Mouse (Mus musculus) hindbrain, embryonic 15.5 days (tissue): ENCODE measurements around the gene Erbb2. TPM values are rescaled to one million over a fixed set of nuclear protein-coding genes. Genes with fewer than 3 reads are reported as not detected.

Experiments
- ATAC-seq: fragments of 200-750 bp; cut with Nextera tagmentation; 2 replicates; pipeline ENCODE4 v1.8.0; 2017; ENCODE audit warnings: low read depth, moderate number of reproducible peaks, moderate TSS enrichment; ENCODE audit not compliant: low FRiP score
- H3K27ac ChIP-seq: fragments of 300-500 bp; sonication (generic); replicated peaks from 2 replicates; pipeline ENCODE4 v1.5.1; 2015; ENCODE audit warnings: mild to moderate bottlenecking, inconsistent platforms
- H3K27me3 ChIP-seq: fragments of 300-500 bp; sonication (generic); 2 replicates; pipeline ENCODE4 v1.6.1; 2015; ENCODE audit warnings: control low read depth, inconsistent platforms
- H3K36me3 ChIP-seq: fragments of 300-500 bp; sonication (generic); 2 replicates; pipeline ENCODE4 v1.6.1; 2015; ENCODE audit warnings: control low read depth, inconsistent platforms
- H3K4me1 ChIP-seq: fragments of 300-500 bp; sonication (generic); replicated peaks from 2 replicates; pipeline ENCODE4 v1.6.1; 2015; ENCODE audit warnings: control low read depth, inconsistent platforms
- H3K4me2 ChIP-seq: fragments of 300-500 bp; sonication (generic); 2 replicates; pipeline ENCODE4 v1.6.1; 2015; ENCODE audit warnings: moderate library complexity, mild to moderate bottlenecking, inconsistent platforms
- H3K4me3 ChIP-seq: fragments of 300-500 bp; sonication (generic); 2 replicates; pipeline ENCODE4 v1.5.1; 2015; ENCODE audit warnings: mild to moderate bottlenecking, inconsistent platforms
- H3K9ac ChIP-seq: fragments of 300-500 bp; sonication (generic); 2 replicates; pipeline ENCODE4 v1.6.1; 2015; ENCODE audit warnings: inconsistent platforms
- H3K9me3 ChIP-seq: fragments of 300-500 bp; sonication (generic); 2 replicates; pipeline ENCODE4 v1.6.1; 2016; ENCODE audit warnings: control low read depth, inconsistent platforms
- WGBS: fragments of 180-500 bp; shearing (Covaris S2); methylation state at CpG from one replicate; pipeline ENCODE4 v1.1.7; 2015; 5-methylcytosine and 5-hydroxymethylcytosine counted together
- polyA plus RNA-seq: library from polyadenylated mRNA; unstranded; fragments of >200 nt; fragmentation: Nextera tagmentation; extraction: Ambion mirVana; gene quantifications from 2 replicates; pipeline ENCODE4 v1.2.1, GENCODE M21; 2015

The Erbb2 gene
- polyA plus RNA-seq, 1 experiment from 2014 or later = 9.0 TPM

- no peak for ATAC-seq
- Histone ChIP-seq H3K9ac (no peak overlapping the region), H3K27me3 (peaks cover 15% of the 10 kb centered on the region), H3K36me3 (no peaks in the 10 kb centered on the region), H3K4me1 (no peaks in the 10 kb centered on the region), H3K4me3 (no peak overlapping the region), H3K4me2 (no peak overlapping the region), H3K27ac (no peak overlapping the region), H3K9me3 (no peaks in the 10 kb centered on the region)
- WGBS = 77% methylated on average over 6 of the region's 6 CpGs
Measured at GRCm38 (mm10) chr11:98406621-98407020, 5.6 kb upstream of the Erbb2 start.

GRCm38 (mm10) chr11:98408872-98409271, 3.4 kb upstream of the Erbb2 start:
- H3K27me3 ChIP-seq = peaks cover 29% of the 10 kb centered on the region
- no peaks in the 10 kb centered on the region for H3K36me3 ChIP-seq
- no peak overlapping the region for H3K9ac ChIP-seq
- 0 out of 2 replicates have a peak overlapping the region, but pooled peaks have one; percentile 51 for H3K27ac ChIP-seq
- 32% methylated on average over 8 of the region's 8 CpGs for WGBS
- H3K9me3 ChIP-seq = no peaks in the 10 kb centered on the region
- H3K4me2 ChIP-seq = 0 out of 2 replicates have a peak overlapping the region, but pooled peaks have one; percentile 13
- no peak overlapping the region for H3K4me3 ChIP-seq
- peak; percentile 17; the same call in 1 of the 2 replicates for ATAC-seq
- H3K4me1 ChIP-seq = peaks cover 19% of the 10 kb centered on the region

- peak; percentile 56; the same call in 1 of the 2 replicates for ATAC-seq
- Histone ChIP-seq H3K36me3 (no peaks in the 10 kb centered on the region), H3K9me3 (no peaks in the 10 kb centered on the region), H3K27ac (no peak overlapping the region), H3K27me3 (peaks cover 32% of the 10 kb centered on the region), H3K4me2 (peak overlapping the region; percentile 13; the same call in 1 of the 2 replicates), H3K9ac (no peak overlapping the region), H3K4me1 (peaks cover 23% of the 10 kb centered on the region), H3K4me3 (no peak overlapping the region)
- 0% methylated on average over 8 of the region's 10 CpGs for WGBS
Measured at GRCm38 (mm10) chr11:98409341-98409822, 2.9 kb upstream of the Erbb2 start.

GRCm38 (mm10) chr11:98412797-98413301, 579 bp downstream of the Erbb2 start:
- peaks cover 32% of the 10 kb centered on the region for H3K27me3 ChIP-seq
- WGBS = 0% methylated on average over 40 of the region's 40 CpGs
- peak; percentile 50; the same call in 1 of the 2 replicates for ATAC-seq

GRCm38 (mm10) chr11:98413731-98414130, 1.5 kb downstream of the Erbb2 start:
- H3K9me3 ChIP-seq = no peaks in the 10 kb centered on the region
- peak overlapping the region; percentile 96 for H3K4me2 ChIP-seq
- peak overlapping the region; percentile 63 for H3K4me3 ChIP-seq
- peaks cover 32% of the 10 kb centered on the region for H3K27me3 ChIP-seq
- 17% methylated on average over 7 of the region's 7 CpGs for WGBS
- no peak overlapping the region for H3K27ac ChIP-seq
- no peaks in the 10 kb centered on the region for H3K36me3 ChIP-seq
- peaks cover 29% of the 10 kb centered on the region for H3K4me1 ChIP-seq
- no peak overlapping the region for H3K9ac ChIP-seq
- ATAC-seq = no peak

More at GRCm38 (mm10) chr11:98412797-98413301, 579 bp downstream of the Erbb2 start:
- peak overlapping the region; percentile 82 for H3K27ac ChIP-seq
- peak overlapping the region; percentile 63 for H3K4me3 ChIP-seq
- H3K36me3 ChIP-seq = no peaks in the 10 kb centered on the region
- peak overlapping the region; percentile 96 for H3K4me2 ChIP-seq
- peaks cover 29% of the 10 kb centered on the region for H3K4me1 ChIP-seq
- no peaks in the 10 kb centered on the region for H3K9me3 ChIP-seq
- H3K9ac ChIP-seq = peak overlapping the region; percentile 56

GRCm38 (mm10) chr11:98414162-98414561, 1.9 kb downstream of the Erbb2 start:
- Histone ChIP-seq H3K9ac (no peak overlapping the region), H3K36me3 (no peaks in the 10 kb centered on the region), H3K4me3 (no peak overlapping the region), H3K27me3 (peaks cover 32% of the 10 kb centered on the region), H3K4me1 (peaks cover 29% of the 10 kb centered on the region), H3K4me2 (peak overlapping the region; percentile 96), H3K9me3 (no peaks in the 10 kb centered on the region), H3K27ac (no peak overlapping the region)
- ATAC-seq = no peak
- WGBS = 15% methylated on average over 2 of the region's 2 CpGs

- WGBS = 92% methylated on average over 1 of the region's 1 CpGs
- no peak overlapping the region for H3K4me2 ChIP-seq
- no peak overlapping the region for H3K4me3 ChIP-seq
- peaks cover 15% of the 10 kb centered on the region for H3K27me3 ChIP-seq
- peaks cover 27% of the 10 kb centered on the region for H3K4me1 ChIP-seq
- no peaks in the 10 kb centered on the region for H3K36me3 ChIP-seq
- no peak for ATAC-seq
- no peaks in the 10 kb centered on the region for H3K9me3 ChIP-seq
- no peak overlapping the region for H3K27ac ChIP-seq
- no peak overlapping the region for H3K9ac ChIP-seq
Measured at GRCm38 (mm10) chr11:98417074-98417473, 4.8 kb downstream of the Erbb2 start.

GRCm38 (mm10) chr11:98418273-98418672, 6.0 kb downstream of the Erbb2 start:
- Histone ChIP-seq H3K27me3 (peaks cover 7% of the 10 kb centered on the region), H3K4me3 (no peak overlapping the region), H3K4me1 (peaks cover 15% of the 10 kb centered on the region; the same call in 1 of the 2 replicates), H3K27ac (no peak overlapping the region), H3K9ac (no peak overlapping the region), H3K36me3 (no peaks in the 10 kb centered on the region), H3K4me2 (no peak overlapping the region), H3K9me3 (no peaks in the 10 kb centered on the region)
- WGBS = 63% methylated on average over 5 of the region's 6 CpGs
- no peak for ATAC-seq

- Histone ChIP-seq H3K9me3 (no peaks in the 10 kb centered on the region), H3K36me3 (no peaks in the 10 kb centered on the region), H3K27ac (no peak overlapping the region), H3K4me2 (no peak overlapping the region), H3K4me1 (peaks cover 7% of the 10 kb centered on the region; the same call in 1 of the 2 replicates), H3K9ac (no peak overlapping the region), H3K4me3 (no peak overlapping the region), H3K27me3 (peaks cover under 1% of the 10 kb centered on the region)
- 85% methylated on average over 10 of the region's 10 CpGs for WGBS
- ATAC-seq = no peak
Measured at GRCm38 (mm10) chr11:98418939-98419547, 6.8 kb downstream of the Erbb2 start.

GRCm38 (mm10) chr11:98426592-98426991, 14.3 kb downstream of the Erbb2 start:
- no peaks in the 10 kb centered on the region for H3K27me3 ChIP-seq
- H3K9ac ChIP-seq = no peak overlapping the region
- H3K9me3 ChIP-seq = no peaks in the 10 kb centered on the region
- H3K4me2 ChIP-seq = no peak overlapping the region
- 94% methylated on average over 7 of the region's 7 CpGs for WGBS
- no peak overlapping the region for H3K4me3 ChIP-seq
- no peaks in the 10 kb centered on the region for H3K4me1 ChIP-seq
- H3K27ac ChIP-seq = no peak overlapping the region
- no peak for ATAC-seq
- H3K36me3 ChIP-seq = no peaks in the 10 kb centered on the region

GRCm38 (mm10) chr11:98428436-98428835, 16.2 kb downstream of the Erbb2 start:
- no peak overlapping the region for H3K9ac ChIP-seq
- no peak overlapping the region for H3K27ac ChIP-seq
- no peaks in the 10 kb centered on the region for H3K36me3 ChIP-seq
- no peak overlapping the region for H3K4me2 ChIP-seq
- no peaks in the 10 kb centered on the region for H3K4me1 ChIP-seq
- 88% methylated on average over 5 of the region's 5 CpGs for WGBS
- no peak overlapping the region for H3K4me3 ChIP-seq
- no peaks in the 10 kb centered on the region for H3K9me3 ChIP-seq
- no peak for ATAC-seq
- no peaks in the 10 kb centered on the region for H3K27me3 ChIP-seq

GRCm38 (mm10) chr11:98431743-98432502, 19.7 kb downstream of the Erbb2 start:
- Histone ChIP-seq H3K27ac (no peak overlapping the region), H3K4me3 (no peak overlapping the region), H3K36me3 (no peaks in the 10 kb centered on the region), H3K27me3 (no peaks in the 10 kb centered on the region), H3K4me1 (no peaks in the 10 kb centered on the region), H3K9ac (no peak overlapping the region), H3K4me2 (no peak overlapping the region), H3K9me3 (no peaks in the 10 kb centered on the region)
- ATAC-seq = no peak
- 89% methylated on average over 9 of the region's 9 CpGs for WGBS
